Mouse (Mus musculus) bone marrow, adult 2 months (tissue): ENCODE measurements around the gene Rnasel.

Experiments
- CTCF ChIP-seq: fragments of 200-500 bp; IDR thresholded peaks from 2 replicates; pipeline ENCODE4 v1.5.1; 2011; ENCODE audit warnings: low read length, control low read depth; ENCODE audit not compliant: control insufficient read depth, insufficient read depth
- POLR2A ChIP-seq: fragments of 200-500 bp; IDR thresholded peaks from 2 replicates; pipeline ENCODE4 v1.6.1; 2011; ENCODE audit warnings: low read depth, mild to moderate bottlenecking, control low read depth, low read length, borderline replicate concordance; ENCODE audit not compliant: control insufficient read depth

- TF ChIP-seq POLR2A (no peak), CTCF (no peak)
Measured at GRCm38 (mm10) chr1:153783339-153783738, 34.1 kb downstream of the Rnasel start.
